Mouse (Mus musculus): ENCODE measurements around the gene Slc25a18.

- TF ChIP-seq CTCF (IDR thresholded peaks at IDR 0.05; ENCODE audit: extremely low read depth, insufficient read length, insufficient replicate concordance, low read depth, low read length) (no peak), POLR2A (IDR thresholded peaks at IDR 0.05; ENCODE audit: low read depth, low read length) (no peak)
Measured at GRCm38 (mm10) chr6:120820941-120821340, 47.6 kb downstream of the Slc25a18 start.

Data from small intestine, adult 2 months (tissue).